Mouse (Mus musculus): Measurements from ENCODE around the gene Meig1. TPM values are rescaled to one million over a fixed set of nuclear protein-coding genes. Genes with fewer than 3 reads are reported as not detected.

The Meig1 gene
- polyA plus RNA-seq, 1 experiment, result not detected

- no peak for TF ChIP-seq POLR2A (IDR thresholded peaks at IDR 0.05; ENCODE audit: low read depth, low read length)
- TF ChIP-seq CTCF (IDR thresholded peaks at IDR 0.05; ENCODE audit: extremely low read depth, insufficient read depth, insufficient read length, insufficient replicate concordance), result no peak
- no peaks in the 10 kb centered on the region for H3K4me1 ChIP-seq (ENCODE audit: control insufficient read depth, insufficient read depth, insufficient read length)
- H3K36me3 ChIP-seq (ENCODE audit: control insufficient read depth, insufficient read depth, low read length), result no peaks in the 10 kb centered on the region
- no peak overlapping the region for H3K4me3 ChIP-seq (ENCODE audit: extremely low read depth, insufficient read depth, insufficient read length)
- DNase-seq (ENCODE audit: low read depth in 1 of 2, low spot score in 2 of 2), result no peak
- H3K27ac ChIP-seq (ENCODE audit: insufficient read depth, low read length), result no peak overlapping the region
- WGBS, result 82% methylated on average over 4 of the region's 4 CpGs
- H3K27me3 ChIP-seq (ENCODE audit: control insufficient read depth, insufficient read depth, low read length), result no peaks in the 10 kb centered on the region
These were observed 57.3 kb downstream of the Meig1 start for GRCm38 (mm10) chr2:3365127-3365526.

DNA sequence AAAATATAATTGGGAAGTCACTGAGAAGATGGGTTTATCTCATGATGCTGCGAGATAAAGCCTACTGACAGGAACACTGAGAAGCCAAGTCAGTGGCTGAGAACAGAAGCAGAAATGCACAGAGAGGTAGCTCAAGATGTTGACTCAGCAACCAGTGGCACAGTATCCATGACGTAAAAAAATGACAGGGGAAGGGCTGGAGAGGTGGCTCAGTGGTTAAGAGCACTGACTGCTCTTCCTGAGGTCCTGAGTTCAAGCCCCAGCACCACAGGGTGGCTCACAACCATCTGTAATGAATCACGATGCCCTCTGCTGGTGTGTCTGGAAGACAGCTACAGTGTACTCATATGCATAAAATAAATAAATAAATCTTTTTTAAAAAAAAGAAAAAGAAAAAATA is 61.4 kb downstream of the Meig1 start:
- no peaks in the 10 kb centered on the region for H3K27me3 ChIP-seq (ENCODE audit: control insufficient read depth, insufficient read depth, low read length)
- TF ChIP-seq CTCF (IDR thresholded peaks at IDR 0.05; ENCODE audit: extremely low read depth, insufficient read depth, insufficient read length, insufficient replicate concordance), result no peak
- no peak for TF ChIP-seq POLR2A (IDR thresholded peaks at IDR 0.05; ENCODE audit: low read depth, low read length)
- no peak overlapping the region for H3K27ac ChIP-seq (ENCODE audit: insufficient read depth, low read length)
- WGBS, result 80% methylated on average over 3 of the region's 3 CpGs
- no peak overlapping the region for H3K4me3 ChIP-seq (ENCODE audit: extremely low read depth, insufficient read depth, insufficient read length)
- H3K36me3 ChIP-seq (ENCODE audit: control insufficient read depth, insufficient read depth, low read length), result no peaks in the 10 kb centered on the region
- DNase-seq (ENCODE audit: low read depth in 1 of 2, low spot score in 2 of 2), result no peak
- no peaks in the 10 kb centered on the region for H3K4me1 ChIP-seq (ENCODE audit: control insufficient read depth, insufficient read depth, insufficient read length)

Other genes starting within 250 kb of the Meig1 start
- gene Nmt2, start 138.4 kb downstream of the Meig1 start, polyA plus RNA-seq (2012; rRNA removed), result 2.8 and 3.5 TPM in 2 replicates
- 1.9 and 2.3 TPM in 2 replicates for gene Rpp38, start 90.0 kb downstream of the Meig1 start, polyA plus RNA-seq (2012; rRNA removed)
- not detected in 2 replicates for gene Acbd7, start 86.5 kb downstream of the Meig1 start, polyA plus RNA-seq (2012; rRNA removed)
- gene Olah, start 25.4 kb downstream of the Meig1 start, polyA plus RNA-seq (2012; rRNA removed), result not detected in 2 replicates
- gene Dclre1c, start 1.5 kb upstream of the Meig1 start, polyA plus RNA-seq (2012; rRNA removed), result 4.0 and 4.9 TPM in 2 replicates
- 0.58 and 1.1 TPM in 2 replicates for gene Suv39h2, start 52.4 kb upstream of the Meig1 start, polyA plus RNA-seq (2012; rRNA removed)
- gene Gm45902, start 90.1 kb upstream of the Meig1 start, polyA plus RNA-seq (2012; rRNA removed), result 1.4 and 1.5 TPM in 2 replicates
- 22.0 and 23.0 TPM in 2 replicates for gene Hspa14, start 90.2 kb upstream of the Meig1 start, polyA plus RNA-seq (2012; rRNA removed)
- gene Cdnf, start 90.4 kb upstream of the Meig1 start, polyA plus RNA-seq (2012; rRNA removed), result 0.22 and 0.35 TPM in 2 replicates
- 25.9 and 46.4 TPM in 2 replicates for gene Fam107b, start 147.8 kb upstream of the Meig1 start, polyA plus RNA-seq (2012; rRNA removed)